34 mouse cellular contexts compared by ENCODE assay signal in the genomic region with DNA sequence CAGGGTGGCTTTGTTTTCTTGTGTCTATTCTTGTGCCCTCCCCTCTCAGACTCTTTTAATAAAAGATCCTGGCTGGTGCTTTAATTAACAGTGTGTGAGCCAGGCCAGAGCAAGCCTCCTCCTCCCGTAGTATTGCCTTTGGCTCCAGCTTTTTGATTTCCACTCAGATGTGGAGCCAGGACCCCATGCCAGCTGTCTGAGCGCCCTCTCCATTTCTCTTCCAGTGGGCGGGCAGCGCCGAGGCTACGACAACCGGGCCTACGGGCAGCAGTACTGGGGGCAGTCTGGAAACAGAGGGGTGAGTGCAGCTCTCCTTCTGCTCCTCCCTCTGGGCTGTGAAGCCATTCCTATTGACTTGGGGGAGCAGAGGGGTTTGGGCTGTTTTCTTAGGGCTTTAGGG. TPM values are rescaled to one million over a fixed set of nuclear protein-coding genes. Genes with fewer than 3 reads are reported as not detected.
A peak's percentile ranks its signal among the peaks of the same experiment; 100 is the strongest.
DNase-seq lines count a peak whose midpoint lies in the region; ATAC-seq and TF ChIP-seq lines count a peak whose summit lies in the region.
"Had no signal": no experiment of that assay in that cellular context is flagged by ENCODE, and none has a peak within 500 bp of the region (broad histone marks: within the 10 kb centered on the region; RNA-seq: fewer than 3 reads in every experiment).

No protein-coding gene starts in this region.

- ATAC-seq in forebrain, embryonic 13.5 days, result 0 out of 2 replicates have a peak, but pooled peaks have one; percentile 27
- ATAC-seq in forebrain, embryonic 11.5 days (replicated peaks; ENCODE audit: low FRiP score), result no peak
- no peak for ATAC-seq in midbrain, postnatal 0 days (ENCODE audit: low FRiP score)
- no peak for ATAC-seq in midbrain, embryonic 15.5 days (replicated peaks)
- ATAC-seq: intestine, embryonic 16.5 days; liver, embryonic 12.5 days; liver, postnatal 0 days; midbrain, embryonic 13.5 days had no signal

- no peak overlapping the region for H3K9ac ChIP-seq in forebrain, embryonic 13.5 days
- no peak overlapping the region for H3K9ac ChIP-seq in forebrain, embryonic 11.5 days (ENCODE audit: low read length)
- H3K9ac ChIP-seq in midbrain, postnatal 0 days (replicated peaks; ENCODE audit: low read length, poor library complexity, severe bottlenecking), result no peak overlapping the region
- H3K9ac ChIP-seq in midbrain, embryonic 15.5 days, result no peak overlapping the region
- H3K9ac ChIP-seq: embryonic facial prominence, embryonic 12.5 days; heart, embryonic 15.5 days; liver, embryonic 12.5 days; liver, postnatal 0 days; midbrain, embryonic 13.5 days; neural tube, embryonic 15.5 days had no signal

- H3K4me3 ChIP-seq in forebrain, embryonic 13.5 days, result no peak overlapping the region
- no peak overlapping the region for H3K4me3 ChIP-seq in forebrain, embryonic 11.5 days (ENCODE audit: low read depth, low read length)
- no peak overlapping the region for H3K4me3 ChIP-seq in layer of hippocampus, adult 2 months
- no peak overlapping the region for H3K4me3 ChIP-seq in midbrain, postnatal 0 days (ENCODE audit: low read depth, low read length)
- H3K4me3 ChIP-seq in midbrain, embryonic 15.5 days, result no peak overlapping the region
- H3K4me3 ChIP-seq: embryonic facial prominence, embryonic 12.5 days; heart, embryonic 15.5 days; left cerebral cortex, adult 2 months; liver, embryonic 12.5 days; megakaryocyte, embryonic 14.5 days; midbrain, embryonic 13.5 days; neural tube, embryonic 15.5 days had no signal

- no peak overlapping the region for H3K4me2 ChIP-seq in forebrain, embryonic 13.5 days
- H3K4me2 ChIP-seq in forebrain, embryonic 11.5 days (ENCODE audit: low read depth, low read length, severe bottlenecking), result no peak overlapping the region
- no peak overlapping the region for H3K4me2 ChIP-seq in midbrain, postnatal 0 days (ENCODE audit: low read depth, low read length, poor library complexity, severe bottlenecking)
- no peak overlapping the region for H3K4me2 ChIP-seq in midbrain, embryonic 15.5 days
- H3K4me2 ChIP-seq: embryonic facial prominence, embryonic 12.5 days; heart, embryonic 15.5 days; liver, embryonic 12.5 days; midbrain, embryonic 13.5 days; neural tube, embryonic 15.5 days had no signal

- no peak for TF ChIP-seq CTCF in layer of hippocampus, adult 2 months (conservative IDR thresholded peaks at IDR 0.05)
- TF ChIP-seq CTCF in midbrain, postnatal 0 days (IDR thresholded peaks at IDR 0.05), result no peak

- no peak for DNase-seq in forebrain, embryonic 11.5 days (ENCODE audit: low spot score)
- DNase-seq in layer of hippocampus, adult 2 months (ENCODE audit: low spot score in 2 of 2), result peak in 1 of 2 experiments; percentile 50
- no peak for DNase-seq in layer of hippocampus, adult 8-10 months (ENCODE audit: low spot score in 2 of 2)
- DNase-seq in midbrain, postnatal 0 days (ENCODE audit: low spot score), result peak; percentile 9
- no peak for DNase-seq in urinary bladder, postnatal 25 days (ENCODE audit: low spot score)
- DNase-seq: adrenal gland, adult 8-10 months; cerebellum, adult 11 months; cerebellum, adult 9-10 months; embryo, embryonic 11 days; kidney, adult 8-10 months; kidney, postnatal 10 days; liver, postnatal 0 days; lung, postnatal 36 days; right cerebral cortex, postnatal 4 days; thymus, adult 2 months; thymus, postnatal 36 days had no signal

- H3K27me3 ChIP-seq in forebrain, embryonic 13.5 days, result no peaks in the 10 kb centered on the region
- H3K27me3 ChIP-seq in forebrain, embryonic 11.5 days (ENCODE audit: control insufficient read depth, insufficient read depth, low read length), result no peaks in the 10 kb centered on the region
- no peaks in the 10 kb centered on the region for H3K27me3 ChIP-seq in midbrain, postnatal 0 days (ENCODE audit: insufficient read depth, low read length)
- no peaks in the 10 kb centered on the region for H3K27me3 ChIP-seq in midbrain, embryonic 15.5 days (replicated peaks)
- H3K27me3 ChIP-seq: embryonic facial prominence, embryonic 12.5 days; heart, embryonic 15.5 days; liver, embryonic 12.5 days; megakaryocyte, embryonic 14.5 days; midbrain, embryonic 13.5 days; neural tube, embryonic 15.5 days had no signal

- peaks cover 98% of the 10 kb centered on the region for H3K36me3 ChIP-seq in forebrain, embryonic 13.5 days (ENCODE audit: poor library complexity, severe bottlenecking)
- H3K36me3 ChIP-seq in forebrain, embryonic 11.5 days (ENCODE audit: control insufficient read depth, insufficient read depth, low read length), result peaks cover 51% of the 10 kb centered on the region
- H3K36me3 ChIP-seq in midbrain, postnatal 0 days (ENCODE audit: insufficient read depth, low read length), result peaks cover 72% of the 10 kb centered on the region
- peaks cover 84% of the 10 kb centered on the region for H3K36me3 ChIP-seq in midbrain, embryonic 15.5 days (replicated peaks)

- 87% methylated on average over 8 of the region's 8 CpGs for WGBS in forebrain, embryonic 13.5 days
- 94% methylated on average over 8 of the region's 8 CpGs for WGBS in forebrain, embryonic 11.5 days
- 82% methylated on average over 8 of the region's 8 CpGs for WGBS in midbrain, postnatal 0 days
- WGBS in midbrain, embryonic 15.5 days, result 85% methylated on average over 8 of the region's 8 CpGs

- H3K27ac ChIP-seq in forebrain, embryonic 13.5 days, result no peak overlapping the region
- H3K27ac ChIP-seq in forebrain, embryonic 11.5 days (ENCODE audit: low read depth, low read length), result no peak overlapping the region
- H3K27ac ChIP-seq in layer of hippocampus, adult 2 months, result peak overlapping the region; percentile 75
- no peak overlapping the region for H3K27ac ChIP-seq in midbrain, postnatal 0 days (ENCODE audit: low read depth, low read length)
- H3K27ac ChIP-seq in midbrain, embryonic 15.5 days, result no peak overlapping the region
- H3K27ac ChIP-seq: embryonic facial prominence, embryonic 12.5 days; heart, embryonic 15.5 days; left cerebral cortex, adult 2 months; liver, embryonic 12.5 days; midbrain, embryonic 13.5 days; neural tube, embryonic 15.5 days had no signal

- no peaks in the 10 kb centered on the region for H3K4me1 ChIP-seq in forebrain, embryonic 13.5 days
- no peaks in the 10 kb centered on the region for H3K4me1 ChIP-seq in forebrain, embryonic 11.5 days (replicated peaks; ENCODE audit: control insufficient read depth, insufficient read depth, low read length)
- H3K4me1 ChIP-seq in midbrain, postnatal 0 days (ENCODE audit: insufficient read depth, low read length), result no peaks in the 10 kb centered on the region
- H3K4me1 ChIP-seq in midbrain, embryonic 15.5 days, result no peaks in the 10 kb centered on the region
- H3K4me1 ChIP-seq: embryonic facial prominence, embryonic 12.5 days; heart, embryonic 15.5 days; midbrain, embryonic 13.5 days; neural tube, embryonic 15.5 days had no signal

- no peaks in the 10 kb centered on the region for H3K9me3 ChIP-seq in forebrain, embryonic 13.5 days (replicated peaks)
- no peaks in the 10 kb centered on the region for H3K9me3 ChIP-seq in forebrain, embryonic 11.5 days (ENCODE audit: control insufficient read depth, low read length)
- H3K9me3 ChIP-seq in midbrain, postnatal 0 days (ENCODE audit: low read length), result no peaks in the 10 kb centered on the region
- no peaks in the 10 kb centered on the region for H3K9me3 ChIP-seq in midbrain, embryonic 15.5 days
- H3K9me3 ChIP-seq: embryonic facial prominence, embryonic 12.5 days; G1E; heart, embryonic 15.5 days; liver, embryonic 12.5 days; megakaryocyte, embryonic 14.5 days; midbrain, embryonic 13.5 days; neural tube, embryonic 15.5 days had no signal

RNA-seq across cellular contexts. Expression of gene AC129217.1, which starts 1.1 kb away (rescaled TPM):
- polyA plus RNA-seq in forebrain, embryonic 13.5 days (2015; fragmentation: Nextera tagmentation; extraction: Ambion mirVana), result not detected in 2 replicates
- polyA plus RNA-seq in forebrain, embryonic 11.5 days (2014; fragmentation: Nextera tagmentation; extraction: Ambion mirVana), result not detected in 2 replicates
- 1 to 10 TPM in 1 of 2 experiments, not detected in 1; 3.4 TPM for total RNA-seq in layer of hippocampus, adult 2 months (2021)
- total RNA-seq in layer of hippocampus, adult 8-10 months (2022), result not detected
- 5.6 and 12.7 TPM in 2 replicates for total RNA-seq in midbrain, postnatal 0 days (2014; rRNA removed)
- polyA plus RNA-seq in midbrain, postnatal 0 days (2015; fragmentation: Nextera tagmentation; extraction: Ambion mirVana), result not detected in 2 replicates
- polyA plus RNA-seq in midbrain, embryonic 15.5 days (2015; fragmentation: Nextera tagmentation; extraction: Ambion mirVana), result not detected in 2 replicates
- total RNA-seq: adrenal gland, adult 8-10 months; adrenal gland, postnatal 4 days; heart, postnatal 25 days; left cerebral cortex, adult 2 months; left cerebral cortex, postnatal 36 days had no signal
- polyA plus RNA-seq: embryonic facial prominence, embryonic 12.5 days; heart, embryonic 15.5 days; hindbrain, embryonic 11.5 days; intestine, embryonic 16.5 days; liver, embryonic 12.5 days; liver, postnatal 0 days; lung, embryonic 16.5 days; midbrain, embryonic 13.5 days; neural tube, embryonic 15.5 days; spleen, adult 2 months had no signal

RNA-seq across cellular contexts. Expression of gene Bscl2, which starts 6.6 kb away (rescaled TPM):
- polyA plus RNA-seq in forebrain, embryonic 13.5 days (2015; fragmentation: Nextera tagmentation; extraction: Ambion mirVana), result 66.9 and 72.1 TPM in 2 replicates
- 55.0 and 56.3 TPM in 2 replicates for polyA plus RNA-seq in forebrain, embryonic 11.5 days (2014; fragmentation: Nextera tagmentation; extraction: Ambion mirVana)
- total RNA-seq in layer of hippocampus, adult 2 months (2021), result 100 to 1,000 TPM; 101 TPM
- 100 to 1,000 TPM in 3 of 4 experiments, 10 to 100 TPM in 1; 98.1 to 115 (median 106) TPM for total RNA-seq in layer of hippocampus, adult 8-10 months (2022)
- total RNA-seq in midbrain, postnatal 0 days (2014; rRNA removed), result 112 and 121 TPM in 2 replicates
- 101 and 108 TPM in 2 replicates for polyA plus RNA-seq in midbrain, postnatal 0 days (2015; fragmentation: Nextera tagmentation; extraction: Ambion mirVana)
- polyA plus RNA-seq in midbrain, embryonic 15.5 days (2015; fragmentation: Nextera tagmentation; extraction: Ambion mirVana), result 100 and 105 TPM in 2 replicates

RNA-seq across cellular contexts. Expression of gene Gng3, which starts 8.3 kb away (rescaled TPM):
- polyA plus RNA-seq in forebrain, embryonic 13.5 days (2015; fragmentation: Nextera tagmentation; extraction: Ambion mirVana), result 198 and 204 TPM in 2 replicates
- polyA plus RNA-seq in forebrain, embryonic 11.5 days (2014; fragmentation: Nextera tagmentation; extraction: Ambion mirVana), result 83.4 and 92.6 TPM in 2 replicates
- 100 to 1,000 TPM; 160 TPM for total RNA-seq in layer of hippocampus, adult 2 months (2021)
- 100 to 1,000 TPM; 125 to 148 (median 143) TPM for total RNA-seq in layer of hippocampus, adult 8-10 months (2022)
- total RNA-seq in midbrain, postnatal 0 days (2014; rRNA removed), result 103 and 119 TPM in 2 replicates
- 746 and 809 TPM in 2 replicates for polyA plus RNA-seq in midbrain, postnatal 0 days (2015; fragmentation: Nextera tagmentation; extraction: Ambion mirVana)
- 479 and 483 TPM in 2 replicates for polyA plus RNA-seq in midbrain, embryonic 15.5 days (2015; fragmentation: Nextera tagmentation; extraction: Ambion mirVana)
- total RNA-seq: gastrocnemius, adult 8-10 months; heart, postnatal 25 days had no signal
- polyA plus RNA-seq: G1E had no signal

RNA-seq across cellular contexts. Expression of gene Hnrnpul2, which starts 10.9 kb away (rescaled TPM):
- 6.4 and 6.8 TPM in 2 replicates for polyA plus RNA-seq in forebrain, embryonic 13.5 days (2015; fragmentation: Nextera tagmentation; extraction: Ambion mirVana)
- polyA plus RNA-seq in forebrain, embryonic 11.5 days (2014; fragmentation: Nextera tagmentation; extraction: Ambion mirVana), result 6.7 and 7.8 TPM in 2 replicates
- 100 to 1,000 TPM; 123 to 127 TPM for total RNA-seq in layer of hippocampus, adult 2 months (2021)
- total RNA-seq in layer of hippocampus, adult 8-10 months (2022), result 100 to 1,000 TPM; 113 to 126 (median 120) TPM
- 25.9 and 36.2 TPM in 2 replicates for total RNA-seq in midbrain, postnatal 0 days (2014; rRNA removed)
- polyA plus RNA-seq in midbrain, postnatal 0 days (2015; fragmentation: Nextera tagmentation; extraction: Ambion mirVana), result 4.6 and 5.5 TPM in 2 replicates
- 6.6 and 6.7 TPM in 2 replicates for polyA plus RNA-seq in midbrain, embryonic 15.5 days (2015; fragmentation: Nextera tagmentation; extraction: Ambion mirVana)

RNA-seq across cellular contexts. Expression of gene Ttc9c, which starts 11.5 kb away (rescaled TPM):
- polyA plus RNA-seq in forebrain, embryonic 13.5 days (2015; fragmentation: Nextera tagmentation; extraction: Ambion mirVana), result 86.1 and 89.1 TPM in 2 replicates
- 75.7 and 80.8 TPM in 2 replicates for polyA plus RNA-seq in forebrain, embryonic 11.5 days (2014; fragmentation: Nextera tagmentation; extraction: Ambion mirVana)
- total RNA-seq in layer of hippocampus, adult 2 months (2021), result 10 to 100 TPM; 36.5 to 37.9 TPM
- 10 to 100 TPM; 36.4 to 45.1 (median 40.1) TPM for total RNA-seq in layer of hippocampus, adult 8-10 months (2022)
- 63.0 and 63.8 TPM in 2 replicates for total RNA-seq in midbrain, postnatal 0 days (2014; rRNA removed)
- 38.8 and 45.3 TPM in 2 replicates for polyA plus RNA-seq in midbrain, postnatal 0 days (2015; fragmentation: Nextera tagmentation; extraction: Ambion mirVana)
- 59.8 and 60.4 TPM in 2 replicates for polyA plus RNA-seq in midbrain, embryonic 15.5 days (2015; fragmentation: Nextera tagmentation; extraction: Ambion mirVana)
